Mouse (Mus musculus) adrenal gland, adult 2 months (tissue): ENCODE measurements at regions not wholly inside any gene's neighbourhood (a gene's known extent, or its start where the extent isn't known, plus 50 kb on each side); places are given as distances from the start of the nearest gene placed in this dataset.
A peak's percentile ranks its signal among the peaks of the same experiment; 100 is the strongest.
"Not testable (repeated sequence)": the region's sequence is repeated elsewhere in the genome, so short reads cannot be mapped to it uniquely, and the experiment has no call there.

Experiments
- DNase-seq: peaks from one replicate; pipeline ENCODE4 v3.0.0; 2021

GRCm38 (mm10) chr17:31732176-31732880, 54.7 kb downstream of the Cryaa start:
- DNase-seq: no peak

- no peak for DNase-seq
These were observed 56.9 kb downstream of the Cryaa start for GRCm38 (mm10) chr17:31734521-31734920.

GRCm38 (mm10) chr17:31736716-31737115, 59.1 kb downstream of the Cryaa start:
- peak; percentile 68 for DNase-seq

GRCm38 (mm10) chr17:31738249-31738648, 60.6 kb downstream of the Cryaa start:
- DNase-seq: no peak

- no peak for DNase-seq
These were observed 62.0 kb downstream of the Cryaa start for GRCm38 (mm10) chr17:31739586-31739985.

GRCm38 (mm10) chr17:31740059-31740458, 62.5 kb downstream of the Cryaa start:
- DNase-seq: no peak

- peak; percentile 69 for DNase-seq
These were observed 66.0 kb downstream of the Cryaa start for GRCm38 (mm10) chr17:31743656-31744055.

GRCm38 (mm10) chr17:31746198-31747111, 68.8 kb downstream of the Cryaa start:
- peak; percentile 31 for DNase-seq

GRCm38 (mm10) chr17:31747563-31747962, 70.0 kb downstream of the Cryaa start:
- DNase-seq: peak; percentile 33

- DNase-seq: no peak
These were observed 70.6 kb downstream of the Cryaa start for GRCm38 (mm10) chr17:31748158-31748557.

- DNase-seq: no peak
These were observed 71.4 kb downstream of the Cryaa start for GRCm38 (mm10) chr17:31748971-31749370.

- DNase-seq: no peak
These were observed 73.7 kb downstream of the Cryaa start for GRCm38 (mm10) chr17:31751262-31751661.

- DNase-seq: no peak
These were observed 75.7 kb downstream of the Cryaa start for GRCm38 (mm10) chr17:31753113-31753858.

- DNase-seq: no peak
These were observed 76.2 kb downstream of the Cryaa start for GRCm38 (mm10) chr17:31753859-31754229.

- no peak for DNase-seq
These were observed 82.9 kb downstream of the Cryaa start for GRCm38 (mm10) chr17:31760465-31760864.

GRCm38 (mm10) chr17:31763078-31763477, 85.5 kb downstream of the Cryaa start:
- DNase-seq: no peak

GRCm38 (mm10) chr17:31766779-31767697, 88.6 kb downstream of the Sik1 start:
- DNase-seq: peak; percentile 69

GRCm38 (mm10) chr17:31772201-31772820, 83.3 kb downstream of the Sik1 start:
- no peak for DNase-seq

GRCm38 (mm10) chr17:31773882-31774281, 81.7 kb downstream of the Sik1 start:
- DNase-seq: not testable (repeated sequence)

GRCm38 (mm10) chr17:31775037-31775436, 80.6 kb downstream of the Sik1 start:
- no peak for DNase-seq

GRCm38 (mm10) chr17:31775966-31776365, 79.6 kb downstream of the Sik1 start:
- DNase-seq: no peak
